Mouse (Mus musculus): ENCODE data around the gene Maco1. TPM values are rescaled to one million over a fixed set of nuclear protein-coding genes. Genes with fewer than 3 reads are reported as not detected.

Gene Maco1
- polyA plus RNA-seq (2014; fragmentation: Illumina TruSeq; extraction: RNeasy Lipid Tissue Mini Kit (QIAGEN cat#74804); ENCODE audit: low read depth, low replicate concordance), result 51.4 TPM

DNA sequence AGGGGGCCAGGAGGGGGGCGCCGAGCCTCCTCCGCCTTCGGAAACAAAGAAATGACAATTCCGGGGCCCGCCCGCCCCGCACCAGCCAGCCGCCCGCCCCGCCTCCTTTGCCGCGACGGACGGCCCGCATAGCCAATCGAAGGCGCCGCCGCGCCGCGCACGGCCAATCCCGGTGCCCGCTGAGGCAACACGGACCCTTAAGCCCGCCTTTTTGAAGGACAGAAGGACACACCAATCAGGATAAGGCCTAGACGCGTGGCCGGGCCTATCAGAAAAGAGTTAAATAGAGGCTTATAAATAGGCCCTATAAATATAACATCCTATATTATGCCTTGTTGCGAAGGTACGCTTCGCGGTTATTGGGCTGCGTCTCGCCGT, at the start of gene Maco1:
Gene Maco1 (minus strand): TSS at position 87 of the 378 bp plus-strand sequence.

DNA sequence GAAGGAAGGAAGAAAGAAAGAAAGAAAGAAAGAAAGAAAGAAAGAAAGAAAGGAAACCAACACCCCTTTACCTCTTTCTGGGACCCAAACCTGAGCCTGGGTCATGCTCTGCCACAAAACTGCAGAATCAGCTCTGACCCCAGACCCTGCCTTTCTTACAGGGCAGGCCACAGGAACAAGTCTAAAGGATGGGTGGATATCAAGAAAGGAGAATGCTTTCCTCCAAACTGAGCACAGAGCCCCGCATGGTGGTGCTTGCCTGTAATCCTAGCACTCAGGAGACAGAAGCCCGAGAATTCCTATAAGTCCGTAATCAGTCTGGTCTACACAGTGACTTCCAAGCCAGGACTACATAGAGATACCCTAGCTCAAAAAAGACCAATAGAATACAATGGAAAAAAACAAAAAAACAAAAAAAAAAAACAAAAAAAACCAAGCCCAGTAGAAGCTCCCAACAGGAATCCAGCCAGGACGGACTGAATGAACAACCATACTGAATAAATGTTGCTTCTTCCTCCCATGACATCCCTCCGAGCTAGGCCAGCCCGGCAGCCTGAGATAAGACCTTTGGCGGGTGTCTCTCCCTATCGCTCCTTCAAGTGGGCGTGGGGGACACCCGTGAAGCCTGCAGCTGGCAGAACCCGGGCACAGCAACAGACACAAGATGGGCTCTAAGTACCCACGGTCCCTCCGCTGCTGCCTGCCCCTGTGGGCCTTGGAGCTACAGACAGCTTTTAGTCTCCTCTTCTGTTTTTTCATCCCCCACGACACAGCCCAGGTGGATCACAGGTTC, 11.0 kb upstream of the Maco1 start, which contains the start of gene Rhd:
Gene Rhd (plus strand): TSS at position 600 of the 793 bp plus-strand sequence.

DNA sequence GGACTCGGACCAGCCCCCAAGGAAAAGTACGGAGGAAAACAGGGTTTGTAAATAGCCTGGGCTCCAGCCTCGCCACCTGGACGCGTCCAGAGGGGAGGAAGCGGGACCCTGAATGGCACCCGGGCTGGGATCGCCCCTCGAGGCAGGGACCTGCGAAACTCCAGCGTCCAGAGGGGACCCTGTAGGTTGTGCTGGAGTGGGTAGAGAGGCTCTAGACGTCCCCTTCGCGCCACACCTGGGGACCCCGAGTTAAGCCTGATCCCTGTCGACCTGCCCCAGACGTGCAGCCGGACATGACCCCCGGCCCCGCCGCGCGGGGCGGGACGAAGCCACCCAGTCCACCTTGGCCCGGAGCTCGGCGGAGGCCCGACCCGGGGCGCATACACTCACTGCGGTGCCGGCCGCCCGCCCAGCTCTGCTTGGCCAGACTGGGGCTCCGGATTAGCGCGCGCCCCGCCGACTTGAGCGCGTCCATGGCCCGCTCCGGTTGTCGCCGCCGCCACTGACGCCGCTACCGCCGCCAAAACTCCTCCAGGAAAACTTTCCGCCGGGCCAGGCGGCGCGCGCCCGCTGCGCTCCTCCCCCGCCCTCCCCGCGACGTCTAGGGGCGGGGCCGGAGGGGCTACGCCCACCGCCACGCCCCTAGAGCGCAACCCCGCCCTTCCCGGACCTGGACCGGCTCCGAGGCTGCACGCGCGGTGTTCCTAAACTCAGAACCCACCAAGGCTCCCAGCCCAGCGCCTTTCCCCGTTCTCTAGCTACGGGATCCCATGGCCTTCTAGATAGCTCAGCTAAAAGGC, 85.5 kb downstream of the Maco1 start, which contains the start of gene Ldlrap1:
Gene Ldlrap1 (minus strand): TSS at position 599 of the 800 bp plus-strand sequence.

Other genes with a start within 250 kb of the Maco1 start
- gene Man1c1, start 149.1 kb downstream of the Maco1 start, polyA plus RNA-seq (2014; fragmentation: Illumina TruSeq; extraction: RNeasy Lipid Tissue Mini Kit (QIAGEN cat#74804); ENCODE audit: low read depth, low replicate concordance), result 1.7 TPM
- gene Ldlrap1, start 85.3 kb downstream of the Maco1 start, polyA plus RNA-seq (2014; fragmentation: Illumina TruSeq; extraction: RNeasy Lipid Tissue Mini Kit (QIAGEN cat#74804); ENCODE audit: low read depth, low replicate concordance), result 0.88 TPM
- gene Rhd, start 11.2 kb upstream of the Maco1 start, polyA plus RNA-seq (2014; fragmentation: Illumina TruSeq; extraction: RNeasy Lipid Tissue Mini Kit (QIAGEN cat#74804); ENCODE audit: low read depth, low replicate concordance), result not detected
- 39.0 TPM for gene Tmem50a, start 61.7 kb upstream of the Maco1 start, polyA plus RNA-seq (2014; fragmentation: Illumina TruSeq; extraction: RNeasy Lipid Tissue Mini Kit (QIAGEN cat#74804); ENCODE audit: low read depth, low replicate concordance)
- 1,449 TPM for gene Rsrp1, start 70.2 kb upstream of the Maco1 start, polyA plus RNA-seq (2014; fragmentation: Illumina TruSeq; extraction: RNeasy Lipid Tissue Mini Kit (QIAGEN cat#74804); ENCODE audit: low read depth, low replicate concordance)
- gene Syf2, start 77.6 kb upstream of the Maco1 start, polyA plus RNA-seq (2014; fragmentation: Illumina TruSeq; extraction: RNeasy Lipid Tissue Mini Kit (QIAGEN cat#74804); ENCODE audit: low read depth, low replicate concordance), result 60.2 TPM